Mouse (Mus musculus) spleen, postnatal 4 days (tissue): Measurements from ENCODE around the gene Pvr.
A peak's percentile ranks its signal among the peaks of the same experiment; 100 is the strongest.
"Not testable (repeated sequence)": the region's sequence is repeated elsewhere in the genome, so short reads cannot be mapped to it uniquely, and the experiment has no call there.

Source experiments
- DNase-seq, 2 experiments: peaks; one replicate each; pipeline ENCODE4 v3.0.0; 2022; ENCODE audit warnings: low spot score in 2 of 2

Gene Pvr

GRCm38 (mm10) chr7:19935171-19935751 is 14.3 kb upstream of the Pvr start:
- no peak for DNase-seq

GRCm38 (mm10) chr7:19932877-19933809 is 12.2 kb upstream of the Pvr start:
- DNase-seq, result peak in 1 of 2 experiments; percentile 43

DNA sequence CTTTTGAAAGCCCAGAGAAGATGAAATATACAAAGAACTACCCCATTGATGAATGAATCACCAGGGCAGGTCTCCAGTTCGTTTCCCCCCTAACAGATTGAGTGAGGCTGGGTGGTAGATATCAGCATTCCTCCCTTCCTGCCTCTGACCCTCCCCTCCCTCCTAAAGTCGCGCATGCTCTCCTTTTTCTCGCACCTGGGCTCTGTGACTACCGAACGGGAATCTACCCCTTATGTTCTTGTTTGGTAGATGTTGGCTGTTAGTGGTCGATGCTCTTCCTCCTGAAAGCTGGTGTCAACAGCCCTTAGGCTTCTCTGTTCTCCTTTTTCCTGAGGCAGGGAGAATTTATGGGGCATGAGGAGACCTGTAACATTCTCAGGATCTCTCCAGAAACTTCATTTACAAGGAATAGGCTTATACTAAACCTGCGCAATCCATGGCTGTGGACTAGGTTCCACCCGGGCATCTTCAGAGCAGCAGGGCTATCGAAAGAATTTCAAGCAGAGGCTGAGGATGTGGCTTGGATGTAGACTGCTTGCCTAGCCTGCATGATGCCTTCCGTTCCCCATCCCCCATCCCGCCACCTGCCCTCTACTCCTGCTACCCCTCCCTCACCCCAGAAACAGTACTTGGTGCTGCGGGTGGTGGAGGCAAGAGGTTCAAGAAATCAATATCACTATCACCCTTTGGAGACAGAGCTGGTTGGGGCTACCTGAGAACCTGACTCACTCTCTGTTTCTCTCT is 11.3 kb upstream of the Pvr start:
- DNase-seq, result no peak

GRCm38 (mm10) chr7:19930481-19930880 is 9.5 kb upstream of the Pvr start:
- DNase-seq, result not testable (repeated sequence)

DNA sequence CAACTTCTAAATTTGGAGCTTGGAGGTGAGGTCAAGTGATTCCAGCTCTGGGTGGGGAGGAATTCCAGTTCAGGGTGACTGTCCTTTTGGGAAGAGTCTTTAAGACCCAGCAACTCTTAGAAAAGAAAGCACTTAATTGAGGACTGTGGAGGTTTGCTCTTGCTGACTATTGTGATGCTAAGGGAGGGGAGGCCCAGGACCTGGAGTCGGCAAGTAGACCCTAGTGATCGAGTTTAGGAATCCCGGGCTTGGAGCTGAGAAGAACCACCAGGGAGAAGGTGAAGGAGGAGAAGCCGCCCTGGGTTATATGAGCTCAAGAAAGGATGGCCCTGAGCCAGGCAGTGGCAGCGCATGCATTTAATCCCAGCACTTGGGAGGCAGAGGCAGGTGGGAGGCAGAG is 7.5 kb upstream of the Pvr start:
- no peak for DNase-seq

DNA sequence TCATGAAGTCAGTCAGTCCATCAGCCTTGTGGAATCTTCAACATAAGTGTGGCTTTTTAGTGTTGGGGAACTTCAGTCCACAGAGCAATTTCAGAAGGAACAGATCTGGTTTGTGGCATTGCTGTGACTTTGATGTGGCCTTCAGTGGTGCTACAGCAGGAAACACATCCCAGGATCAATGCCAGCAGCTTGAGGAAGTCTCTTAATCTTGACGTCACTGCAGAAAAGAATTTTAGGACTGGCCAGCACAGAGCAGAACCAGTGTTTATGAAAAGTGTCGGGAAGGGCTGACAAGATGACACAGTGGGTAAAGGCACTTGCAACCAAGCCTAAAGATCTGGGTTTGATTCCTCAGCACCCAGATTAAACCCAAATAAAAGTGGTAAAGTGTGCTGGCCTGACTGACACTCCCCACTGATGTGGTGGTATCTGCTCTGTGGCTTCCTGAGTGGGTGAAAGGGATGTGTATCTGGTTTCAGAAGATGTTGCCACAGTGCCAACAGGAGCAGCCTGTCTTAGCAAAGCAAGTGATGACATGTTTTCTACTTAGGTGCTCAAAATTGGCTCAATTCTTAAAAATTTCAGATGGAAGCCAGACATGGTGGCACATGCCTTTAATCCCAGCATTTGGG is 6.0 kb upstream of the Pvr start:
- no peak for DNase-seq

GRCm38 (mm10) chr7:19925376-19925775 is 4.4 kb upstream of the Pvr start:
- no peak for DNase-seq

DNA sequence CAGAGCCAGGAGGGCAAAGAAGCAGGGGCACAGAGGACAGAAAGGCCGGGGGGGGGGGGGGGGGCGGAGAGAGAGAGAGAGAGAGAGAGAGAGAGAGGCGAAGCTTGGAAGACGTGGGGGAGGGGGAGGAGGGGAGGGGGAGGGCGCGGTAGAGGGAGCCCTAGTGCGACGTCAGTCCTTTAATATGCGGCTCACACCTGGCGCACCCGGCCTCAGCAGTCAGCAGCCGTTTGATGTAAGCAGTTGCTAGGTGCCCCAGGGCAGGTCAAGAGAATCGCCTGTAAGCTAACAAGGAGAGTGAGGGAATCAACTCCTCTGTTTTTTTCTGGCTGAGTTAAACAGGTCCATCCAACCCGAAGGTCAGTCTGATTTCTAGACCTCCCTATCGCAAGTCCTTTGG is 2.8 kb upstream of the Pvr start:
- no peak for DNase-seq

DNA sequence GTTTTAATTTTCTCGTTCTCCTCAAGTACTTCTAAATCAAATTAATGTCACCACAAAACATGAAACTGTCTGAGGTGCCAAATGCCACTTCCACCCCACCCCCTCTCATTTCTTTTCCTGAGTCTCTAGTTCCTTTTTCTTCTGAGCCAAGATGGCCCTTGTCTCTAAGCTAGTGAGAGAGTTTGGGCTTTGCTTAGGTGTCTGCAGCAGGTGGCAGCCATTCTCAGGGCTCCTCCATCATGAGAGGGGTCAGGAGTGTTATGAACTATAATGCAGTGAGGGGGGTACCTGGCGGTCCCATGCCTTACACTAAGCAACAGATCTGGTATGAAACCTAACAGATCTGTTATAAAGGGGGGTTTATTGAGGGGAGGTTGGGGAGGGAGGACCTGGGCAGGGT is 2.4 kb upstream of the Pvr start:
- DNase-seq, result no peak

- DNase-seq, result no peak
Measured at GRCm38 (mm10) chr7:19920166-19920505, 824 bp downstream of the Pvr start.

DNA sequence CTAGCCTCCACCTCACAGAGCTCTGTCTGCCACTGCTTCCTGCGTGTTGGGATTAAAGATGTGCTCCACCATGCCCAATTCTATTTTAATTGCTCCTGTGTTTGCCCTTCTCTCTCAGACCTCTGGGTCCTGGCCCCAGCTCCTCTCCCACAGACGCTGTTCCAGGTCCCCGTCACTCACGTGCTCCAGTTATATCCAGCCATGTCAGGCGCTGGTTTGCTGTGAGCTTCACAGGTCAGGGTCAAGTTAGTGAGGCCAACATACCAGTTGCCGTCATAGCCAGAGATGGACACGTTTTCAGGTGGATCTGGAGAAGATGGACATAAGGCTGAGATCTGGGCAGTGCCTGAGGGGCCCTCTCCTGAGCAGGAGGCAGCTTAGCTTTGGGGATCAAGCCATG is 6.4 kb downstream of the Pvr start:
- no peak for DNase-seq

GRCm38 (mm10) chr7:19911695-19912524 is 9.1 kb downstream of the Pvr start:
- no peak for DNase-seq

- DNase-seq, result no peak
Measured at GRCm38 (mm10) chr7:19911292-19911658, 9.7 kb downstream of the Pvr start.

DNA sequence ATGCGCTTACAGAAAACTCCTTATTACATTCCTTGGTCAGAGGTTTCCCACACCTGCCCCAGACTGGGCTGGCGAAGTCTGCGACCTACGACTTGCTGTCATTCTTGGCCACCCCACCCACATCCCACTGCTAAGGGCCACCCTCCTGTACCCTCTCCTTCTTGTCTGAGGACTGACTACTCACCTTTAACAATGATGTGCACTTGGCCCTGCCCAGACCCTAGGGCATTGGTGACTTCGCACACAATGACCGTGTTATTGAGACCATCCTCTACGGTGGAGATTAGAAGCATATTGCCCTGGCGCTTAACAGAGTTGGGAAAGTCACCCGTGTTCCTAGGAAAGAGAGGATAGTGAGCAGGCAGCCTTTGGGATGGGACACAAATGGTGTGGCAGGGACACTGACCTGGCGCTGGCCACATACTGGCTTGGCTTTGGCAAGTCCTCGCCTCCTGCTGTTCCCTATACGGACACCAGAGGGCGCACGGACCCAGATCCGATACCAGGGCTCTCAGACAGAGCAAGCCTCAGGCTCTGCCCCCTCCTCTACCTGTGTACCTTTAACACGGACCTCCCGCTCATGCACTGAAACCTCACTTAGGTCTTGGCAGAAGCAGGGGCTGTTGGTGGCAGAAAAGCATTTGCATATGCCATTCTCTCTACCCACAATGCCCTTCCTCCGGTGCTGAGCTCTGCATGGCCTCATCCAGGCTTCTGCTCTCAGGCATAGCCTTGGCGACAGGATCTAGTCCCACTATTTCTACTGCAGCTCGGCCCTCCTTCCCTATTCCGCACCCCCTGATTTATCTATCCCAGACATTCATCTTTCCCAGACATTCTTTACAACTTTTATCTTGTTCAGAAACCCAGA is 10.3 kb downstream of the Pvr start:
- peak; percentile 72 to 90 for DNase-seq

DNA sequence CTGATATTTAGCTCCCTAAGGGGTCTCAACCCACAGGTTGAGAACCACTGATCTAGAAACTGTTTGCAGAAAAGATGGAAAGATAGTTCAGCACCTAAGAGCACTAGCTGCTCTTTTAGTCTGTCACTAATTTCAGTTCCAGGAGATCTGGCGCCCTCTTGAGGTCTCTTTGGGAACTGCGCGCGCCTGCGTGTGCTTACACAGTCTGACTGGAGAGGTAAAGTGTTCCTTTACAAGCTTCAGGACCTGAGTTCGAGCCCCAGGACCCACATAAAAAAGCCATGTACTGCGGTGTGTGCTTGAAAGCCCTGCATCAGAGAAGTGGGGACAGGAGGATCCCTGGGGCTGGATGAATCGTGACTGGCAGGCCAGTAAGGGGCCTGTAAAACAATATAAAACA is 31.1 kb downstream of the Pvr start:
- DNase-seq, result peak; percentile 65 to 87

- no peak for DNase-seq
Measured at GRCm38 (mm10) chr7:19887849-19888248, 33.1 kb downstream of the Pvr start, which contains the start of gene Ceacam19. TSS of gene Ceacam19 (minus strand) at chr7:19887965.

GRCm38 (mm10) chr7:19880754-19881153 is 40.2 kb downstream of the Pvr start:
- DNase-seq, result no peak

- no peak for DNase-seq
Measured at GRCm38 (mm10) chr7:19876781-19877425, 44.1 kb downstream of the Pvr start.

GRCm38 (mm10) chr7:19875948-19876682 is 44.8 kb downstream of the Pvr start:
- peak in 1 of 2 experiments; percentile 36 for DNase-seq
